Mouse (Mus musculus) heart, postnatal 14 days (tissue): Measurements from ENCODE around the gene Scamp3. TPM values are rescaled to one million over a fixed set of nuclear protein-coding genes. Genes with fewer than 3 reads are reported as not detected.
A peak's percentile ranks its signal among the peaks of the same experiment; 100 is the strongest.

Experiments
- DNase-seq, 2 experiments: peaks; one replicate each; pipeline ENCODE4 v3.0.0; 2021 to 2022
- intact Hi-C: fragments of 180-260 bp; cut with DNase I; formaldehyde crosslinking; loops from one replicate; pipeline ENCODE4 v1.15.1; 2025
- long read RNA-seq, 2 experiments: library from polyadenylated mRNA; stranded (forward); transcript quantifications; one replicate each; pipeline ENCODE4 v2.0.0; 2021
- total RNA-seq, 2 experiments: library from RNA; stranded (reverse); gene quantifications; 2 replicates each; pipeline ENCODE4 v1.2.3; 2021

Gene Scamp3
- 10 to 100 TPM; 47.2 to 48.7 TPM for total RNA-seq
- long read RNA-seq, experiment 1, transcript Scamp3-203 (9 exons, 1,475 nt): minor isoform, 43 of 106 reads
- long read RNA-seq, experiment 1, transcript Scamp3-201 (9 exons, 1,489 nt): major isoform, 60 of 106 reads
- long read RNA-seq, experiment 1, partial matches to known transcripts: 0 of 106 reads
- long read RNA-seq, experiment 1, other reads (novel, unspliced or antisense): 3 of 106 reads
- long read RNA-seq, experiment 2, transcript Scamp3-201 (9 exons, 1,489 nt): major isoform, 42 of 82 reads
- long read RNA-seq, experiment 2, transcript Scamp3-203 (9 exons, 1,475 nt): minor isoform, 35 of 82 reads
- long read RNA-seq, experiment 2, partial matches to known transcripts: 2 of 82 reads
- long read RNA-seq, experiment 2, other reads (novel, unspliced or antisense): 3 of 82 reads

DNA sequence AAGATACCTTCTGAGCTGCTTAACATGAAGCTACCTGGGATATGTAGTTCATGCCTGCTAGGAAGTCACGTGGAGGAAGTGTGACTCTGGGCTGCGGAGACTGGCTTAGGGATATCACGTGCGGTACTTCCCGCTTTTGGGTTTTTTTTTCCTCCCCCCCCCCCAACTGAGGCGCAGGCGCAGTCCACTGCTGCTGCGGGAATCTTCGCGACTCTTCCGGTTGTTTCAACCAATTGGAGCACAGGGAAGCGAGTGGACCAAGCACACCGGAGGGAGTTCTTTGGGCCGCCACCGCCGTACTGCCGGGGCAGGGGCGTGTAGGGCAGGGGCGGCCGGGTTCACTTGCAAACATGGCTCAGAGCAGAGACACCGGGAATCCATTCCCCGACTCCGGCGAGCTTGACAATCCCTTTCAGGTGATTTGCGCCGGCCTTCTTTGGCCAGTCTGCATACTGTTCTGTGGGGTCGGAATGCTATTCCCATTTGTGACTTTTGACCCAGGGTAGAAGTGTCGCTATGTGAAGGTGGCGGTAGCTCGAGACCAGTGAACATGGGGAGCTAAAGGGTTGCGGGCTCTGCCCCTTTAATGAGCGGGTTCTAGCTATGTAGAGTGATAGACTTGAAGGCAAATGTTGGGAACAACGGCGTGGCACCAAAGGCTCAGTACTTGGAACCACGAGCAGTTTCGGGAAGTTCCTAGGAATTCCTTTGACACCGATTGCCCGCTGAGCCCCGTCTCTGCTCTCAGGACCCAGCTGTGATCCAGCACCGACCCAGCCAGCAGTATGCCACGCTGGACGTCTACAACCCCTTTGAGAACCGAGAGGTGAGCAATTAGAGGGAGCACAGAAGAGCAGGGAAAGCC, at the start of gene Scamp3:
Gene Scamp3, plus strand, starts transcription at position 232 of the 865 bp plus-strand sequence.
- intact Hi-C loops: no loop called here
- DNase-seq: peak; percentile 83 to 84

DNA sequence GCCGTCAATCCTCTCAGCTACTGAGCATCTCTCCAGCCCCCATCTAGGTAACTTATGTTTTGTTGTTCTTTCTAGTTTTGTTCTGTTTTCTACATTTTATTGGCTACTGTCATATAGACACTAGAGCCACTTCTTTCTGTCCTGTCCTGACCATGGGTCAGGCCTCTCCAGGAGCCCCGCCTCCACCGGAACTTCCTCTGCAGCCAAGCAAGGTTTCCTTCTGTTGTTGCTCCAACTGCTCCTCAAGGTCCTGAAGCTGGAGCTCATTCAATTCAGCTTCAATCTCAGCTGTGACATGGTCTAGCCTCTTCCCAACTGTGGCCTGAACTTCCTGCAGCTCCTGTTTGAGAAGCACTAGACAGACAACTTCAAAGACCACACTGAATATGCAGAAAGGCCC, 47.4 kb upstream of the Scamp3 start:
- intact Hi-C loops: no loop called here
- DNase-seq: no peak

DNA sequence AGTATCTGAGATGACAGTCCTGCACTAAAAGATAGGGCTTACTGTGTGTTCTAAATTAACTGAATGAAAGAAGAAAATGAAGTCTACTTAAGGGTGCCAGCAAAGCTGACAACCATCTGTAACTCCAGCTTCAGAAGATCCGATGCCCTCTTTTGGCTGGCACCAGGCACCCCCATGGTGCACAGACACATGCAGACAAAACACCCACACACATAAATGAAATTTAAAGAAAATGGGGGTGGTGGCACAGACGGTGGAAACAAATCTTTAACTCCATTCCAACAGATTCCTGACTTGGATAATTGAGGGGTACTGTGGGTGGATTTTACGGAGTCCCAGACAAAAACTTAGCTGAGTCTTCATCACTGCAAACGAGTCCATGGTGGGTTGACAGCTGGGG, 45.5 kb upstream of the Scamp3 start:
- DNase-seq: no peak
- intact Hi-C loops: no loop called here

DNA sequence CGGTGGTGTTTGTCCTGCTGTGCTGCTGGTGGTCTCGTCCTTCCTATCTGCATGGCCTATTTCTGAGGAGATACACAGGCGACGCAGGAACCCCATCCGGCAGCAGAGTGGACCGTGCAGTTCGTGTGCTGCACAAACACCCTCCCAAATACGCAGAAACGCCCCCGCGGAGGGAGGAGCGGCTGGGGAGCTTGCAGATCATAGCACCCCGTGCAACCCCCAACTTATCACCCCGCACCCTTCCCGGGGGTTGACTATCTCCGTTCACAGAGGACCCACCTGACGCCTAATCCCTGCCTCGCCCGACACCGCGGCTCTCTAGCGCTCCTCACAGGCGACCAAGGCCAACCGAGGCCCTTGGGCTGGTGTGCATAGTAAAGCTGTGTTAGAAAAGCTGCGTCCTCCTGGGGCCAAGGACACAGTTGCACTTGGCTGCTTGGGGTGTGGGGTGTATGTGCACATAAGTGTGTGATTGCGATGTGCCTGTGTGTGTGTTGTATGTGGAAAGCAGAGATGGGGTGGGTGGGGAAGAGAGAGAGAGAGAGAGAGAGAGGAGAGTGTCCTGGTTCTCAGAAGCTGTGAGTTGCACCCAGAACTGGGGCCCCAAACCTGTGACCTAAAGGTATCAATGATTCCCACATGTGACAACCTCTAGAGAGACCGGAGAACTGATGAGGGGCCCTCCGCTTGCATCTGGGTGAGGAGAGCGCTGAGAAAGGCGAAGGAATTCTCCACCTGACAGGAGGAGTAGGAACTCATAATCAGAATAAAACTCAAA, 44.8 kb upstream of the Scamp3 start:
- peak; percentile 13 to 32 for DNase-seq
- intact Hi-C loops: no loop called here

DNA sequence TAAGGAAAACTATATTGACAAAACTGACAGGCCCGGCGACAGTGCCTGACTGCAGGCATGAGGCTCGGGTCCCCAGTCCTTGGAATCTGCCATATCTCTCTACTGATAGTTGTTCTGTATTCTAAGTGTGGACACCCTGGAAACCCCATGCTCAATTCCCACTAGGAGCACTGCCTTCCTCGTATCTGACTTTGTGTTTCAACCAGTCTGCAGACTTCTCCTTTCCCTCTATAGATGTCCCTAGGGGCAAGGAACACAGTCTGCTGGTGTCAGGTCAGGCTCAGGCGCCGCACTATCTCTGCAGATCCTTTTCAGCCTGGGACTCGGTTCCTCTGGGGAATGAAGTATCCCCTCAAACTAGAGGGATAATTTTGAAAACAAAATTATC, 44.2 kb upstream of the Scamp3 start:
- no peak for DNase-seq
- intact Hi-C loops: no loop called here

DNA sequence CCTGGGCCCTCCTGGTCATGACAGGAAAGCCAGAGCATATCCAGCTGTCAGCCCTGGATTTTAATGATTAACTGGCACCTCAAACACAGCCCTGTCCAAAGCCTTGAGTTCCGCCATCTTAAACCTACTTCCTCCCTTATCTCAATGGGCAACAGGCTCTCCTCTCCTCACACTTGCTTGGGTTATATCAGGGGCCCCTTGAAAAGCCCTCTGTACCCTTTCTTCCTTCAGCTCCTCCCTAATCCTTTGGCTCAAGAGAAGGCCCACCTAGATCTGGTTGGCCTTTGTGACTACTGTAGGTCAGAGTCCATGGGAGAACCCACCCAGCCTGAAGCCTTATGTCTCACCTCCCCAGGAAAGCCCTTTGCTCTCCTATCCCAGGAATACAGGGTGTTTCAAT, 43.5 kb upstream of the Scamp3 start:
- intact Hi-C loops: no loop called here
- no peak for DNase-seq

DNA sequence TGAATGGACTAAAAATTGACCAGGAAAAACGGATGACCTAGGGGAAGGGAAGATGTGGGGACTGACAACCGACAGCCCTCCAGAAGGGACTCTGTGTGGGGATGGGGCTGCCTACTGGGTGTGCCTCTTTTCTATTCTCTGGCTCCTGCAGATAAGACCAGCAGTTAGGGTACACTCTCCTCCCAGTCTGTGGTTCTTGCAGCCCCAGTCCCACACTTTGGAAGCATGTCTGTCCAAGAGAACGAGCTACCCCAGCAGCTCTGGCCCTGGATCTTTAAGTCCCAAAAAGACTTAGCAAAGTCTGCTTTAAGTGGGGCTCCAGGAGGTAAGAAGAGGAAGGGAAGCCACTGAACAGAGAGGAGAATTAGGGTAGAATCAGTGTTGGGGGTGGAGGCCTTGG, 41.3 kb upstream of the Scamp3 start, which contains the start of gene Pklr:
Gene Pklr, plus strand, starts transcription at position 185 of the 400 bp plus-strand sequence.
- intact Hi-C loops: no loop called here
- DNase-seq: no peak

DNA sequence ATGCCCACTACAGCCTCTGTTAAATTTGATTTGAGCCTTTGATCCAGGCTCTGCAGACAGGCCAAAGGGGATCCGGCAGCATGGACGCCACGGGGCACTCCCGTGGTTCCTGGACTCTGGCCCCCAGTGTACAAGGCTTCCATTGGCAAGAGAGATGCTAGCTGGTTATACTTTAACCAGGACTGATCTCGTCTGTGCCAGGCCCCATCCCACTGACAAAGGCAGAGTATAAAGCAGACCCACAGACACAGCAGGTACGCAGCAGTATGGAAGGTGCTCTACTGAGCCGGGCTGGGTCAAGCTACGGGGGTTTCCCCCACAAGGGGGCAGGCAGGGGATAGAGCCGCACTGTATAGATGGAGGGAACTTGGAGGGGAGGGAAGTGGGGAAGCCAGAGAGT, 40.9 kb upstream of the Scamp3 start:
- intact Hi-C loops: no loop called here
- DNase-seq: no peak

DNA sequence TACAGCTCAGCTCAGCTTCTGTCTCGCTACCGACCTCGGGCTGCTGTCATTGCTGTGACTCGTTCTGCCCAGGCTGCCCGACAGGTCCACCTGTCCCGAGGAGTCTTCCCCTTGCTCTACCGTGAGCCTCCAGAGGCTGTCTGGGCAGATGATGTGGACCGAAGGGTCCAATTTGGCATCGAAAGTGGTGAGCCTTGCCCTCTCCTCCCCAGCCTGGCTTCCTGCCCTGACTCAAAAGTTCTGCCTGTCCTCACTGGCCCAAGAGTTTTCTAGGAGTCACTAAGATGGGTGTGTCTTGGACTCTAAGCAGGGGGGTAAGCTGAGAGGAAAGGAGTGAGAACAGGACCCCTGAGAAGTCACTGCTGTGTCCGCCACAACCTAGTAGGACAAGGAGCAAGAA, 32.5 kb upstream of the Scamp3 start:
- intact Hi-C loops: no loop called here

DNA sequence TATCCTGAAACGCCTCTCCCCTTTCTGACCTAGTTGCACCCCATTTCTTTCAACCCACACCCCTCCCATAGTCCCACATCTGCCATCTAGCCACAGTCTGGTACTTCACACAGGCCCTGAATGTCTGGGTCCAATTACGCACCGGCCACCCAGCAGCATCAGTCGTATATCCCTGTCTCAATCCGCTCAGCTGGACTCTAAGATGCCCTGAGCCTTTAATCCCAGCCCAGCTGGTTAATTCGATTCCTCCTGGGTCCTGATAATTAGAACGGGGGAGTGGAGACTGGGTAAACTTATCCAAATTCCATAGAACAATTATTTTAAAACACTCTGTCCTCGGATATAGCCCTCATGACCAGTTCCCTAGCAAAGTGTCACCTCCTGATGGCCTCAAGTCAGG, 31.7 kb upstream of the Scamp3 start:
- intact Hi-C loops: no loop called here
- no peak for DNase-seq

More for the DNA sequence above, 32.5 kb upstream of the Scamp3 start:
- no peak for DNase-seq

DNA sequence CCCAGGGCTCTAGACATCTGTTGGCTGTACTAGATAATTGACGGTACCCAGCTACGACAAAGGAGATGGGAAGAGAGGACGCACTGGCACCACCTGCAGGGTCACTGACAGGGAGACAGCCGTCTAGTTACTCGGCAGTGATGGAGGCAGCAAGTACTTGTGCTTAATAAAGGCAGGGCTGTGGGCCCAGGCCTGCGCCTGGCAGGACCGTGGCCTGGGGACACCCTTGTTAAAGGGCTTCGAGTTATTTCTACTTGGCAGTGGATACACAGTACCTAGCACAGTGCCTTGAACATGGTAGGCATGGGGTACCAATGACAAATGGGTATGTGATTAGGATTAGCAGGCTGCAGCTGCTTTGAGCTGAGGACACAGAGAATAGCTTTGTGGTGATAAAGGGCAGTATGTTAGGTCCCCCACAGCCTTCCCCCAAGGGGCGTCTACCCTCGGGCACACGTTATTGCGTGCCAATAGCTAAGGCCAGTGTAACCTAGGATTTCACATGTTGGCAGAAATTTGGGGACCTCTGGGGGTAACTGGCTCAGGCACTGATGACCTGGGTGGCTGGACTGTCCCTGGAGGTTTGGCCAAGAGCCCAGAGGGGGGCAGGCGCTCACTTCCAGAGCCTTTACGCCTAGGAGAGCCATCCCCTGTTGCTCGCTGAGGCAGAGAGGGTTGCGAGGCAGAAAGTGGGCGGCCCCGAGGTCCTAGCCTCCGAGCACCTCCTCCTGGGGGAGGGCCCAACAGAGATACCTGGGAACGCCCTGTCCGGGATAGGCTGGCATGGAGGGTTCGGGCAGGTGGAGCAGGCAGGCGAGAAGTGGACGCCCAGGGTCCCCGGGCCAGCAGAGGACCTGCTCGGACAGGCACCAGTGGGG, 29.9 kb upstream of the Scamp3 start:
- intact Hi-C loops: no loop called here
- DNase-seq: no peak

DNA sequence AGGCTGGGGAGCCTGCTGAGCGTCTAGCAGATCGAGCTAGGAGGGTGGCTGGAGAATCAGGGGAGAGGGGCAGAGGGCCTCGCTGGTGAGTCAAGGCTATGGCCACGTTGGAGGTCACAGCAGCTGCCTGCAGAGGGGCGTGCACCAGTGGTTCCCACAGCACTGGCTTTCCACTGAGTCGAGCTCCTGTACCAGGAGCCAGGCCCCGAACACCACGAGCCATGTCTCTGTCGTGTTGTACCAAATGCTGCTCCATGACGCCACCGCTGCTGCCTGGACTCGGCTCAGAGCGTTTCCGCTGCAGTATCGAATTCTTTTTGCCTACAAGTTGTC, 29.3 kb upstream of the Scamp3 start:
- intact Hi-C loops: no loop called here

DNA sequence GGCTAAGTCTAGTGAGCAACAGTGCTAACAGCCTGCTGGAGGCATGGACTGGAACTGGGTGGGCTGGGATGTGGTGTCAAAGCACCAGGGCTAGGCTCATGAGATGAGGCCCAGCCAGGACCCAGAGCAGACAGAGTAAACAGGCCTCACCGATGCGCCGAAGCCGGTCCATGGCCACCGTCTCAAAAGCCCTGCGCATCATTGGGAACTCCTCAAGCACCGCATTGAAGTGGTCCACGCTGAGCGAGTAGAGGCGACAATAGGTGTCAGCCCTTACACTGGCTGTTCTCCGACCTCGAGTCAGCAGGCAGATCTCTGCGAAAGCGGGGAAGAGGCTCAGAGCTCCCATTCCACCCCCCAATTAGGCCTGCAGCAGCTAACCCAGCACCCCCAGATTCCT, 28.7 kb upstream of the Scamp3 start:
- no peak for DNase-seq
- intact Hi-C loops: no loop called here

More for the DNA sequence above, 29.3 kb upstream of the Scamp3 start:
- no peak for DNase-seq

DNA sequence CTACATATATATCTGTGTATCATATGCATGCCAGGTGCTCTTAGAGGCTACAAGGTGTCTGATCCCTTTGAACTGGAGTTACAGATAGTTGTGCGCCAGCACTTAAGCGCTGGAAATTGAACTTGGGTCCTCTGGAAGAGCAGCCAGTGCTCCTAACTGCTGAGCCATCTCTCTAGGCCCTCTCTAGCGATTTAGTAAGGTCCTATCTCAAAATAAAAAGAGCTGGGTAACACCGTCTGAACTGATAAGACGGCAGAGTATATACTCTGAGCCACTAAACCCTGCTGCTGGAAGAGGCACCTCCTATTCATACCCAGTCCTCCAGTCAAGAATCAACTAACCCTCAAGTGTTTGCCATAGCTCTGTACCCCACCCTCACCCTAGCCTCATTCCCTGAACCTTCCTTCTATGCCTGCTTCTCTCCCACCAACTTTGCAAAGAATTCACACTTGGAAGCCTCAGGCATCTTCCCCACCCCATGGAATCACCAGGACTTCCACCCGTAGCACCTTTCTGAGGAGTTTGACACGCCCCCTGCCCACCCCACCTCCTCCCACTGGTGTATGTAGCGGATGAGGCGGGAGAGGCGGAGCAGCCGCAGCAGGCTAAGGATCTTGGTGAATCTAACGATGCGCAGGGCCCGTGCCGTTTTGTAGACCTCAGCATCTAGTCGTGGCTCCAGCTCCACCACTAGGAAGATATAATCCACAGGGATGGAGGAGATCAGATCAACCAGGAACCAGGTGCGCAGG, 25.0 kb upstream of the Scamp3 start:
- intact Hi-C loops: no loop called here
- DNase-seq: no peak

DNA sequence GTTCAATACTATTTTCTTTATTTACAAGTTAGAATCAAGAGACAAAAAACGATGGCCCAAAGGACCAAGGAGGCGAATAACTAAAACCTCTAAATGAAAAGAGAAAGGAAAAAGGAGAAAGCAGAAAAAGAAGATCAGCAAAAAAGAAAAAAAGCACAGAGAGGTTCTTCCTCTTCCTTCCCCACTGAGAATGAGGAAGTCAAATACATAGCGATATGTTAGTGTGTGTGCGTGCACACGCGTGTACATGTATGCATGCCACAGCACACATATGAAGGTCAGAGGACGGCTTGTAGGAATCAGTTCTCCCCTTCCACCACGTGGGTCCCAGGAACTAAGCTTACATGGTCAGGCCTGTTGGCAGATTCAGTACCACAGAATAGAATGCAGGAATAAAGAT, 20.3 kb upstream of the Scamp3 start:
- no peak for DNase-seq
- intact Hi-C loops: loop anchor here (5.0 kb wide), 2 partner anchors 40 to 65 kb away; partner anchors contain the start of gene Rusc1

DNA sequence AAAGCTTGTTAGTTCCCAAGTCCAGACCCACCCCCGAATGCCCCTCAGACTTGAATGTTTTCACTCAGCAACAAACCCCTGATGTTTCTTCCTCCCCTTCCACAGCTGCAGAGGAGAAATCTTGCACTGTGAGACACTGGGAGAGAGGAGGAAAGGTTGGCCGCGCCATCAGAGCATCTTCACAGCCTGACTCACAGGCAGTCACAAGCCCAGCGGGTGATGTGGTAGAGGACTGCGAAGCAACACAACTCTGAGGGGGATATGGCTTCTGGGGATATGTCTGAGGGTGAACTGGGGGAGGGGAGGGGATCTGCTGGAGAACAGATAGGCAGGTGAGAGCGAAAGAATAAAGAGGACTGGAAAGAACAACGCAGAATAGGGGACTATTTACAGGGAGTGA, 18.6 kb upstream of the Scamp3 start:
- DNase-seq: no peak
- intact Hi-C loops: loop anchor here (5.0 kb wide), 2 partner anchors 41 to 66 kb away; partner anchors contain the start of gene Rusc1

DNA sequence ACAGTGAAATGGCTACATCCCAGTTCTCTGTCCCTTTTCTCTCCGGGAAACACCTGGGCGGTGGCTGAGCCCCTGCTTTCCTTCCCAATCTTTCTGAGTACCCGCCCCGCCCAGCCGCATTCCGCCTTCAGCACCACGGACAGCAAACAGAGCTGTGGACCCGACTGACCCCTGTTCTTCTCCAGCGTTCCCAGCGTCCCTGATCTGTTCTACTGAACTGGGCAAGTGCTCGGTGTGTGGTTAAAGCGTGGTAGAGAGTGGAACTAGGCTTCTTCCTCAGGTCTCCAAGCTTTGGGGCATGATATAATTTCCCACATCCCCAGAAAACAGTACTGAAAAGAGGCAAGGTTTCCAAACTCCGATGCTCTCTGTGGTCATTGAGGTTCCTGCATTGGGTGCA, 18.1 kb upstream of the Scamp3 start:
- DNase-seq: peak; percentile 68 to 80
- intact Hi-C loops: loop anchor here (5.0 kb wide), 2 partner anchors 42 to 67 kb away; partner anchors contain the start of gene Rusc1

DNA sequence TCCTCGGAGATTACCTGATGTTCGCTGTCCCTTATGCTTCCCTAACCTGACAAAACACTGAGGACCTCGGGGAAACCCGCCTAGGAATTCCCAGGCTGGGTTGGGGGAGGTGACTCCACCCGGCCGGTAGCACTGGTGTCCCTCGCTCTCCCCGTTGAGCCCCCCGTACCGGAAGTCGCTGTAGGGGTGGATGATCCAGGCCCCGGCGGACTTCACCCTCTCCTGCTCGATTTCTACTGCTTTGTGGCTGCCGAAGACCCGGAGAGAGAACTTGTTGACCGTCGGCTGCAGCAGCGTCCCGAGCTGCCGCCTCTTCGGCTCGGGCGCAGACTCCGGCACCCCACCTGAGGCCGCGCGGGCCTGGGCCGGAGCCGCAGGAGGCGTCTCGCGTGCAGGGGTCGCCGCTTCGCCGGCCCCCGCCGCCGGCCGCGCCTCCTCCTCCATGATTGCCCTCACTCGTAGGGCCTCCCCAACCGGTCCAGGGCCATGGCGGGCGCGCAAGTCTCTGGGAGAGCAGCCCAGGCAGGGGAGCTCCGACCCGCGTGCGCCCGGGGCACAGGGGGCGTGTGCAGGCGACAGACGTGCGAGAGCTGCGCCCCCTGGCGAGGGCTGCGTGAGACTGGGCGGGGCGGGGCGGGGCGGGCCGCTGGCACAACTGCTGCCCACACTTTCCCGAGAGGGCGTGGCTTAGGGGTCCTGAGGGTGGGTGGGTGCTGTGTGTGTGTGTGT, 17.5 kb upstream of the Scamp3 start, which contains the start of gene Hcn3:
Gene Hcn3, minus strand, starts transcription at position 581 of the 729 bp plus-strand sequence.
- intact Hi-C loops: loop anchor here (5.0 kb wide), 2 partner anchors 42 to 67 kb away; partner anchors contain the start of gene Rusc1
- DNase-seq: peak; percentile 62 to 74
